ENCODE assay signal across 23 mouse cellular contexts in genomic region chr2:4024927-4025326, GRCm38 (mm10).
"Had no signal": no experiment of that assay in that cellular context is flagged by ENCODE, and none has a peak within 500 bp of the region (broad histone marks: within the 10 kb centered on the region; RNA-seq: fewer than 3 reads in every experiment).

No protein-coding gene starts in this region.

- H3K4me1 ChIP-seq: kidney, embryonic 15.5 days; midbrain, embryonic 12.5 days; midbrain, embryonic 15.5 days; neural tube, embryonic 12.5 days; stomach, embryonic 15.5 days had no signal

- H3K9ac ChIP-seq: kidney, embryonic 15.5 days; limb, embryonic 15.5 days; liver, embryonic 14.5 days; liver, postnatal 0 days; lung, embryonic 14.5 days; midbrain, embryonic 12.5 days; midbrain, embryonic 15.5 days; neural tube, embryonic 12.5 days; neural tube, embryonic 15.5 days; stomach, embryonic 15.5 days had no signal

- H3K27me3 ChIP-seq: kidney, embryonic 15.5 days; limb, embryonic 15.5 days; midbrain, embryonic 12.5 days; midbrain, embryonic 15.5 days; neural tube, embryonic 12.5 days; neural tube, embryonic 15.5 days; stomach, embryonic 15.5 days had no signal

- H3K9me3 ChIP-seq: kidney, embryonic 15.5 days; limb, embryonic 15.5 days; midbrain, embryonic 12.5 days; midbrain, embryonic 15.5 days; neural tube, embryonic 12.5 days; neural tube, embryonic 15.5 days; stomach, embryonic 15.5 days had no signal

- H3K4me2 ChIP-seq: kidney, embryonic 15.5 days; limb, embryonic 15.5 days; liver, embryonic 11.5 days; lung, embryonic 14.5 days; midbrain, embryonic 12.5 days; midbrain, embryonic 15.5 days; neural tube, embryonic 12.5 days; neural tube, embryonic 15.5 days; stomach, embryonic 15.5 days had no signal

- ATAC-seq: liver, postnatal 0 days; lung, postnatal 0 days; midbrain, embryonic 15.5 days had no signal

- DNase-seq: kidney, postnatal 10 days; kidney, postnatal 36 days; left cerebral cortex, postnatal 4 days; liver, postnatal 0 days; lung, embryonic 14.5 days; right cerebral cortex, adult 18-20 months; right cerebral cortex, postnatal 14 days; right cerebral cortex, postnatal 4 days; spleen, adult 18-20 months; thymus, adult 2 months; thymus, postnatal 14 days; thymus, postnatal 4 days had no signal

- H3K36me3 ChIP-seq: kidney, embryonic 15.5 days; limb, embryonic 15.5 days; midbrain, embryonic 12.5 days; midbrain, embryonic 15.5 days; neural tube, embryonic 12.5 days; neural tube, embryonic 15.5 days; stomach, embryonic 15.5 days had no signal

- H3K27ac ChIP-seq: kidney, embryonic 15.5 days; limb, embryonic 15.5 days; liver, embryonic 14.5 days; macrophage; midbrain, embryonic 12.5 days; midbrain, embryonic 15.5 days; neural tube, embryonic 12.5 days; neural tube, embryonic 15.5 days; stomach, embryonic 15.5 days had no signal

- H3K4me3 ChIP-seq: kidney, embryonic 15.5 days; limb, embryonic 15.5 days; midbrain, embryonic 12.5 days; midbrain, embryonic 15.5 days; neural tube, embryonic 12.5 days; neural tube, embryonic 15.5 days; stomach, embryonic 15.5 days had no signal
